Mouse (Mus musculus) embryonic facial prominence, embryonic 12.5 days (tissue): ENCODE results near the gene Rabgef1. TPM values are rescaled to one million over a fixed set of nuclear protein-coding genes. Genes with fewer than 3 reads are reported as not detected.

ENCODE experiments used
- ATAC-seq: fragments of 200-750 bp; cut with Nextera tagmentation; 2 replicates; pipeline ENCODE4 v1.8.0; 2017; ENCODE audit not compliant: insufficient number of reproducible peaks, insufficient read depth, low FRiP score, low TSS enrichment
- H3K27ac ChIP-seq: fragments of 300-500 bp; sonication (generic); 2 replicates; pipeline ENCODE4 v1.5.1; 2016; ENCODE audit warnings: mild to moderate bottlenecking
- H3K27me3 ChIP-seq: fragments of 300-500 bp; sonication (generic); 2 replicates; pipeline ENCODE4 v1.6.1; 2016; ENCODE audit warnings: mild to moderate bottlenecking, moderate library complexity
- H3K36me3 ChIP-seq: fragments of 300-500 bp; sonication (generic); 2 replicates; pipeline ENCODE4 v1.6.1; 2016; ENCODE audit warnings: mild to moderate bottlenecking
- H3K4me1 ChIP-seq: fragments of 300-500 bp; sonication (generic); 2 replicates; pipeline ENCODE4 v1.6.1; 2016
- H3K4me2 ChIP-seq: fragments of 300-500 bp; sonication (generic); replicated peaks from 2 replicates; pipeline ENCODE4 v1.6.1; 2016; ENCODE audit warnings: mild to moderate bottlenecking, moderate library complexity
- H3K4me3 ChIP-seq: fragments of 300-500 bp; sonication (generic); 2 replicates; pipeline ENCODE4 v1.5.1; 2016; ENCODE audit warnings: mild to moderate bottlenecking
- H3K9ac ChIP-seq: fragments of 300-500 bp; sonication (generic); 2 replicates; pipeline ENCODE4 v1.6.1; 2016; ENCODE audit warnings: mild to moderate bottlenecking, moderate library complexity
- H3K9me3 ChIP-seq: fragments of 300-500 bp; sonication (generic); 2 replicates; pipeline ENCODE4 v1.6.1; 2016; ENCODE audit warnings: mild to moderate bottlenecking, moderate library complexity
- WGBS: fragments of 180-500 bp; shearing (Covaris S2); methylation state at CpG from one replicate; pipeline ENCODE4 v1.1.7; 2016; 5-methylcytosine and 5-hydroxymethylcytosine counted together
- polyA plus RNA-seq: library from polyadenylated mRNA; unstranded; fragments of >200 nt; fragmentation: Nextera tagmentation; extraction: Ambion mirVana; gene quantifications from 2 replicates; pipeline ENCODE4 v1.2.1, GENCODE M21; 2016

Rabgef1 gene
- polyA plus RNA-seq, 1 experiment from 2014 or later: 30.3 TPM

- Histone ChIP-seq H3K9me3 (no peaks in the 10 kb centered on the region), H3K4me1 (peaks cover 4% of the 10 kb centered on the region; the same call in 1 of the 2 replicates), H3K36me3 (peaks cover 49% of the 10 kb centered on the region), H3K4me3 (no peak overlapping the region), H3K27me3 (no peaks in the 10 kb centered on the region), H3K9ac (no peak overlapping the region), H3K4me2 (no peak overlapping the region), H3K27ac (no peak overlapping the region)
- no peak for ATAC-seq
- 82% methylated on average over 1 of the region's 1 CpGs for WGBS
These were observed 24.7 kb downstream of the Rabgef1 start for GRCm38 (mm10) chr5:130196307-130196706.

- Histone ChIP-seq H3K27me3 (no peaks in the 10 kb centered on the region), H3K27ac (no peak overlapping the region), H3K36me3 (peaks cover 48% of the 10 kb centered on the region), H3K9ac (no peak overlapping the region), H3K4me2 (no peak overlapping the region), H3K9me3 (no peaks in the 10 kb centered on the region), H3K4me3 (no peak overlapping the region), H3K4me1 (peaks cover 2% of the 10 kb centered on the region; the same call in 1 of the 2 replicates)
- 85% methylated on average over 3 of the region's 3 CpGs for WGBS
- no peak for ATAC-seq
These were observed 25.9 kb downstream of the Rabgef1 start for GRCm38 (mm10) chr5:130197454-130197853.

- Histone ChIP-seq H3K4me1 (no peaks in the 10 kb centered on the region), H3K4me3 (no peak overlapping the region), H3K9ac (no peak overlapping the region), H3K9me3 (no peaks in the 10 kb centered on the region), H3K4me2 (no peak overlapping the region), H3K27me3 (no peaks in the 10 kb centered on the region), H3K36me3 (peaks cover 44% of the 10 kb centered on the region), H3K27ac (no peak overlapping the region)
- ATAC-seq: no peak
- 90% methylated on average over 7 of the region's 7 CpGs for WGBS
These were observed 26.4 kb downstream of the Rabgef1 start for GRCm38 (mm10) chr5:130197981-130198380.

GRCm38 (mm10) chr5:130200233-130201029, 28.8 kb downstream of the Rabgef1 start:
- no peak overlapping the region for H3K27ac ChIP-seq
- H3K36me3 ChIP-seq: peaks cover 31% of the 10 kb centered on the region
- H3K4me3 ChIP-seq: no peak overlapping the region
- no peak overlapping the region for H3K9ac ChIP-seq
- no peaks in the 10 kb centered on the region for H3K27me3 ChIP-seq
- ATAC-seq: no peak
- H3K4me1 ChIP-seq: no peaks in the 10 kb centered on the region
- H3K9me3 ChIP-seq: no peaks in the 10 kb centered on the region
- WGBS: 91% methylated on average over 10 of the region's 10 CpGs
- H3K4me2 ChIP-seq: no peak overlapping the region

- WGBS: 81% methylated on average over 4 of the region's 4 CpGs
- Histone ChIP-seq H3K27ac (no peak overlapping the region), H3K27me3 (no peaks in the 10 kb centered on the region), H3K9ac (no peak overlapping the region), H3K4me3 (no peak overlapping the region), H3K4me2 (no peak overlapping the region), H3K9me3 (no peaks in the 10 kb centered on the region), H3K36me3 (peaks cover 24% of the 10 kb centered on the region), H3K4me1 (no peaks in the 10 kb centered on the region)
- no peak for ATAC-seq
These were observed 32.4 kb downstream of the Rabgef1 start for GRCm38 (mm10) chr5:130203948-130204347.

GRCm38 (mm10) chr5:130204560-130204959, 33.0 kb downstream of the Rabgef1 start:
- Histone ChIP-seq H3K4me1 (no peaks in the 10 kb centered on the region), H3K4me3 (no peak overlapping the region), H3K9me3 (no peaks in the 10 kb centered on the region), H3K27ac (no peak overlapping the region), H3K27me3 (no peaks in the 10 kb centered on the region), H3K36me3 (peaks cover 27% of the 10 kb centered on the region), H3K4me2 (no peak overlapping the region), H3K9ac (no peak overlapping the region)
- 84% methylated on average over 6 of the region's 6 CpGs for WGBS
- no peak for ATAC-seq

- no peak overlapping the region for H3K4me3 ChIP-seq
- 89% methylated on average over 3 of the region's 3 CpGs for WGBS
- H3K9me3 ChIP-seq: no peaks in the 10 kb centered on the region
- peaks cover 36% of the 10 kb centered on the region for H3K36me3 ChIP-seq
- H3K4me1 ChIP-seq: no peaks in the 10 kb centered on the region
- no peak for ATAC-seq
- no peak overlapping the region for H3K9ac ChIP-seq
- H3K4me2 ChIP-seq: no peak overlapping the region
- no peaks in the 10 kb centered on the region for H3K27me3 ChIP-seq
- no peak overlapping the region for H3K27ac ChIP-seq
These were observed 33.9 kb downstream of the Rabgef1 start for GRCm38 (mm10) chr5:130205441-130206023.

GRCm38 (mm10) chr5:130207299-130207698, 35.7 kb downstream of the Rabgef1 start:
- WGBS: 91% methylated on average over 4 of the region's 4 CpGs
- H3K36me3 ChIP-seq: peaks cover 47% of the 10 kb centered on the region
- ATAC-seq: no peak

GRCm38 (mm10) chr5:130212956-130213355, 41.4 kb downstream of the Rabgef1 start:
- Histone ChIP-seq H3K9me3 (no peaks in the 10 kb centered on the region), H3K9ac (no peak overlapping the region), H3K36me3 (peaks cover 55% of the 10 kb centered on the region), H3K4me2 (no peak overlapping the region), H3K27me3 (no peaks in the 10 kb centered on the region), H3K4me3 (no peak overlapping the region), H3K4me1 (no peaks in the 10 kb centered on the region), H3K27ac (no peak overlapping the region)
- no peak for ATAC-seq
- 93% methylated on average over 11 of the region's 11 CpGs for WGBS

More at GRCm38 (mm10) chr5:130207299-130207698, 35.7 kb downstream of the Rabgef1 start:
- H3K4me1 ChIP-seq: no peaks in the 10 kb centered on the region
- no peak overlapping the region for H3K4me2 ChIP-seq
- H3K27ac ChIP-seq: no peak overlapping the region
- no peak overlapping the region for H3K9ac ChIP-seq
- H3K27me3 ChIP-seq: no peaks in the 10 kb centered on the region
- no peaks in the 10 kb centered on the region for H3K9me3 ChIP-seq
- no peak overlapping the region for H3K4me3 ChIP-seq

- Histone ChIP-seq H3K4me2 (no peak within 1 kb of the TSS), H3K4me3 (no peak within 1 kb of the TSS), H3K9me3 (no peaks in the 10 kb centered on the region), H3K4me1 (no peaks in the 10 kb centered on the region), H3K27ac (no peak within 1 kb of the TSS), H3K27me3 (no peaks in the 10 kb centered on the region), H3K36me3 (peaks cover 22% of the 10 kb centered on the region), H3K9ac (no peak within 1 kb of the TSS)
- WGBS: 84% methylated on average over 7 of the region's 7 CpGs
- ATAC-seq: no peak
These were observed 45.2 kb downstream of the Rabgef1 start, which contains the start of gene Tmem248 for GRCm38 (mm10) chr5:130216781-130217180. Gene Tmem248 (plus strand): TSS chr5:130217081.

GRCm38 (mm10) chr5:130217406-130217805, 45.8 kb downstream of the Rabgef1 start:
- no peak overlapping the region for H3K4me2 ChIP-seq
- WGBS: 81% methylated on average over 4 of the region's 4 CpGs

GRCm38 (mm10) chr5:130218336-130218735, 46.7 kb downstream of the Rabgef1 start:
- Histone ChIP-seq H3K9ac (no peak overlapping the region), H3K27me3 (no peaks in the 10 kb centered on the region), H3K4me3 (no peak overlapping the region), H3K27ac (no peak overlapping the region), H3K4me1 (peaks cover 5% of the 10 kb centered on the region), H3K4me2 (no peak overlapping the region), H3K36me3 (peaks cover 10% of the 10 kb centered on the region; the same call in 1 of the 2 replicates), H3K9me3 (no peaks in the 10 kb centered on the region)
- ATAC-seq: no peak
- 93% methylated on average over 5 of the region's 5 CpGs for WGBS

More at GRCm38 (mm10) chr5:130217406-130217805, 45.8 kb downstream of the Rabgef1 start:
- H3K9me3 ChIP-seq: no peaks in the 10 kb centered on the region
- H3K4me3 ChIP-seq: no peak overlapping the region
- H3K4me1 ChIP-seq: no peaks in the 10 kb centered on the region
- no peak overlapping the region for H3K9ac ChIP-seq
- H3K27ac ChIP-seq: no peak overlapping the region
- ATAC-seq: no peak
- H3K36me3 ChIP-seq: peaks cover 17% of the 10 kb centered on the region
- no peaks in the 10 kb centered on the region for H3K27me3 ChIP-seq
